11 mouse cellular contexts compared by ENCODE assay signal in genomic region chr3:88376644-88377043, GRCm38 (mm10). TPM values are rescaled to one million over a fixed set of nuclear protein-coding genes. Genes with fewer than 3 reads are reported as not detected.
DNase-seq lines count a peak whose midpoint lies in the region; ATAC-seq lines count a peak whose summit lies in the region.
"Not testable (repeated sequence)": the region's sequence is repeated elsewhere in the genome, so short reads cannot be mapped to it uniquely, and the experiment has no call there.
"Had no signal": no experiment of that assay in that cellular context is flagged by ENCODE, and none has a peak within 500 bp of the region (broad histone marks: within the 10 kb centered on the region; RNA-seq: fewer than 3 reads in every experiment).

No protein-coding gene starts in this region.

- H3K9me3 ChIP-seq in forebrain, embryonic 11.5 days (ENCODE audit: control insufficient read depth, low read length); heart, embryonic 13.5 days; hindbrain, embryonic 14.5 days (ENCODE audit: control insufficient read depth, low read length); kidney, embryonic 15.5 days (replicated peaks); limb, embryonic 15.5 days; midbrain, embryonic 12.5 days; neural tube, embryonic 13.5 days: not testable (repeated sequence)

- not testable (repeated sequence) for H3K4me1 ChIP-seq in forebrain, embryonic 11.5 days (replicated peaks; ENCODE audit: control insufficient read depth, insufficient read depth, low read length); heart, embryonic 13.5 days; hindbrain, embryonic 14.5 days (replicated peaks; ENCODE audit: control insufficient read depth, insufficient read depth, low read length); kidney, embryonic 15.5 days; limb, embryonic 15.5 days; midbrain, embryonic 12.5 days
- peaks cover 14% of the 10 kb centered on the region for H3K4me1 ChIP-seq in neural tube, embryonic 13.5 days (replicated peaks)

- H3K27me3 ChIP-seq in forebrain, embryonic 11.5 days (ENCODE audit: control insufficient read depth, insufficient read depth, low read length); heart, embryonic 13.5 days (replicated peaks); hindbrain, embryonic 14.5 days (ENCODE audit: control insufficient read depth, insufficient read depth, low read length); kidney, embryonic 15.5 days; limb, embryonic 15.5 days; midbrain, embryonic 12.5 days; neural tube, embryonic 13.5 days: not testable (repeated sequence)

- not testable (repeated sequence) for H3K4me3 ChIP-seq in forebrain, embryonic 11.5 days (ENCODE audit: low read depth, low read length); hindbrain, embryonic 14.5 days (replicated peaks; ENCODE audit: low read length); midbrain, embryonic 12.5 days
- peak overlapping the region; percentile 25 for H3K4me3 ChIP-seq in heart, embryonic 13.5 days
- H3K4me3 ChIP-seq in kidney, embryonic 15.5 days (replicated peaks): peak overlapping the region; percentile 20
- peak overlapping the region; percentile 25; the same call in 1 of the 2 replicates for H3K4me3 ChIP-seq in limb, embryonic 15.5 days
- H3K4me3 ChIP-seq in neural tube, embryonic 13.5 days: 0 out of 2 replicates have a peak overlapping the region, but pooled peaks have one; percentile 6

- peak overlapping the region; percentile 41; the same call in 1 of the 2 replicates for H3K27ac ChIP-seq in forebrain, embryonic 11.5 days (ENCODE audit: low read depth, low read length)
- H3K27ac ChIP-seq in heart, embryonic 13.5 days (replicated peaks); limb, embryonic 15.5 days: not testable (repeated sequence)
- H3K27ac ChIP-seq in hindbrain, embryonic 14.5 days: peak overlapping the region; percentile 55; the same call in 1 of the 2 replicates
- H3K27ac ChIP-seq in kidney, embryonic 15.5 days: peak overlapping the region; percentile 85
- H3K27ac ChIP-seq in midbrain, embryonic 12.5 days (replicated peaks): 0 out of 2 replicates have a peak overlapping the region, but pooled peaks have one; percentile 4
- H3K27ac ChIP-seq in neural tube, embryonic 13.5 days (replicated peaks): peak overlapping the region; percentile 83

- H3K36me3 ChIP-seq in forebrain, embryonic 11.5 days (ENCODE audit: control insufficient read depth, insufficient read depth, low read length); heart, embryonic 13.5 days; hindbrain, embryonic 14.5 days (replicated peaks; ENCODE audit: control insufficient read depth, insufficient read depth); kidney, embryonic 15.5 days; limb, embryonic 15.5 days; midbrain, embryonic 12.5 days; neural tube, embryonic 13.5 days: not testable (repeated sequence)

- DNase-seq in forebrain, embryonic 11.5 days (ENCODE audit: low spot score): peak; percentile 48
- not testable (repeated sequence) for DNase-seq in hindbrain, embryonic 14.5 days (ENCODE audit: low spot score)

- H3K9ac ChIP-seq in forebrain, embryonic 11.5 days (ENCODE audit: low read length); heart, embryonic 13.5 days; limb, embryonic 15.5 days; midbrain, embryonic 12.5 days (replicated peaks): not testable (repeated sequence)
- peak overlapping the region; percentile 36; the same call in 1 of the 2 replicates for H3K9ac ChIP-seq in hindbrain, embryonic 14.5 days
- 0 out of 2 replicates have a peak overlapping the region, but pooled peaks have one; percentile 26 for H3K9ac ChIP-seq in kidney, embryonic 15.5 days
- peak overlapping the region; percentile 52 for H3K9ac ChIP-seq in neural tube, embryonic 13.5 days

- not testable (repeated sequence) for H3K4me2 ChIP-seq in forebrain, embryonic 11.5 days (ENCODE audit: low read depth, low read length, severe bottlenecking)
- H3K4me2 ChIP-seq in heart, embryonic 13.5 days: peak overlapping the region; percentile 62
- peak overlapping the region; percentile 40 for H3K4me2 ChIP-seq in hindbrain, embryonic 14.5 days (replicated peaks)
- peak overlapping the region; percentile 50 for H3K4me2 ChIP-seq in kidney, embryonic 15.5 days
- H3K4me2 ChIP-seq in limb, embryonic 15.5 days: peak overlapping the region; percentile 56
- peak overlapping the region; percentile 29; the same call in 1 of the 2 replicates for H3K4me2 ChIP-seq in midbrain, embryonic 12.5 days (replicated peaks)
- H3K4me2 ChIP-seq in neural tube, embryonic 13.5 days: peak overlapping the region; percentile 41

- WGBS in forebrain, embryonic 11.5 days: 18% methylated on average over 5 of the region's 7 CpGs
- WGBS in heart, embryonic 13.5 days: 25% methylated on average over 5 of the region's 7 CpGs
- 24% methylated on average over 4 of the region's 7 CpGs for WGBS in hindbrain, embryonic 14.5 days
- WGBS in kidney, embryonic 15.5 days: 26% methylated on average over 7 of the region's 7 CpGs
- WGBS in limb, embryonic 15.5 days: 22% methylated on average over 7 of the region's 7 CpGs
- WGBS in midbrain, embryonic 12.5 days: 31% methylated on average over 7 of the region's 7 CpGs
- 19% methylated on average over 6 of the region's 7 CpGs for WGBS in neural tube, embryonic 13.5 days

- 0 out of 2 replicates have a peak, but pooled peaks have one; percentile 36 for ATAC-seq in forebrain, embryonic 11.5 days (replicated peaks; ENCODE audit: low FRiP score)
- ATAC-seq in heart, embryonic 13.5 days (ENCODE audit: extremely low read depth, insufficient number of reproducible peaks, low FRiP score, low TSS enrichment); hindbrain, embryonic 14.5 days (ENCODE audit: low FRiP score); limb, embryonic 15.5 days (ENCODE audit: insufficient number of reproducible peaks, low FRiP score, low TSS enrichment, low read depth); midbrain, embryonic 12.5 days (ENCODE audit: low FRiP score, low read depth): not testable (repeated sequence)
- ATAC-seq in kidney, embryonic 15.5 days (replicated peaks; ENCODE audit: low FRiP score): peak; percentile 16; the same call in 1 of the 2 replicates
- ATAC-seq in neural tube, embryonic 13.5 days (ENCODE audit: low read depth): peak; percentile 17; the same call in 1 of the 2 replicates

RNA-seq across cellular contexts. Expression of gene Bglap2, which starts 1.9 kb away (rescaled TPM):
- polyA plus RNA-seq in forebrain, embryonic 11.5 days (2014; fragmentation: Nextera tagmentation; extraction: Ambion mirVana): not detected in 2 replicates
- not detected in 2 replicates for polyA plus RNA-seq in heart, embryonic 13.5 days (2015; fragmentation: Nextera tagmentation; extraction: Ambion mirVana)
- polyA plus RNA-seq in hindbrain, embryonic 14.5 days (2014; fragmentation: Nextera tagmentation; extraction: Ambion mirVana): not detected in 2 replicates
- polyA plus RNA-seq in kidney, embryonic 15.5 days (2015; fragmentation: Nextera tagmentation; extraction: Ambion mirVana): 3.4 TPM in 1 of 2 replicates, not detected in the other
- polyA plus RNA-seq in limb, embryonic 15.5 days (2015; fragmentation: Nextera tagmentation; extraction: Ambion mirVana): 1.5 and 2.4 TPM in 2 replicates
- not detected in 2 replicates for polyA plus RNA-seq in midbrain, embryonic 12.5 days (2016; fragmentation: Nextera tagmentation; extraction: Ambion mirVana)
- not detected in 2 replicates for polyA plus RNA-seq in neural tube, embryonic 13.5 days (2015; fragmentation: Nextera tagmentation; extraction: Ambion mirVana)
- polyA plus RNA-seq: CD4-positive, CD25-positive, alpha-beta regulatory T cell, adult 4 months; liver, embryonic 16.5 days; spleen, adult 2 months had no signal

RNA-seq across cellular contexts. Expression of gene Bglap3, which starts 4.1 kb away (rescaled TPM):
- polyA plus RNA-seq in forebrain, embryonic 11.5 days (2014; fragmentation: Nextera tagmentation; extraction: Ambion mirVana): not detected in 2 replicates
- polyA plus RNA-seq in heart, embryonic 13.5 days (2015; fragmentation: Nextera tagmentation; extraction: Ambion mirVana): not detected in 2 replicates
- 0.20 TPM in 1 of 2 replicates, not detected in the other for polyA plus RNA-seq in hindbrain, embryonic 14.5 days (2014; fragmentation: Nextera tagmentation; extraction: Ambion mirVana)
- polyA plus RNA-seq in kidney, embryonic 15.5 days (2015; fragmentation: Nextera tagmentation; extraction: Ambion mirVana): 0.39 and 0.48 TPM in 2 replicates
- 34.8 and 39.9 TPM in 2 replicates for polyA plus RNA-seq in limb, embryonic 15.5 days (2015; fragmentation: Nextera tagmentation; extraction: Ambion mirVana)
- 0.10 TPM in 1 of 2 replicates, not detected in the other for polyA plus RNA-seq in midbrain, embryonic 12.5 days (2016; fragmentation: Nextera tagmentation; extraction: Ambion mirVana)
- polyA plus RNA-seq in neural tube, embryonic 13.5 days (2015; fragmentation: Nextera tagmentation; extraction: Ambion mirVana): not detected in 2 replicates
- polyA plus RNA-seq: adrenal gland, adult 2 months; CD4-positive, CD25-positive, alpha-beta regulatory T cell, adult 4 months had no signal

RNA-seq across cellular contexts. Expression of gene Bglap, which starts 7.6 kb away (rescaled TPM):
- polyA plus RNA-seq in forebrain, embryonic 11.5 days (2014; fragmentation: Nextera tagmentation; extraction: Ambion mirVana): not detected in 2 replicates
- polyA plus RNA-seq in heart, embryonic 13.5 days (2015; fragmentation: Nextera tagmentation; extraction: Ambion mirVana): not detected in 2 replicates
- polyA plus RNA-seq in hindbrain, embryonic 14.5 days (2014; fragmentation: Nextera tagmentation; extraction: Ambion mirVana): not detected in 2 replicates
- 5.6 TPM in 1 of 2 replicates, not detected in the other for polyA plus RNA-seq in kidney, embryonic 15.5 days (2015; fragmentation: Nextera tagmentation; extraction: Ambion mirVana)
- 0.88 and 1.7 TPM in 2 replicates for polyA plus RNA-seq in limb, embryonic 15.5 days (2015; fragmentation: Nextera tagmentation; extraction: Ambion mirVana)
- polyA plus RNA-seq in midbrain, embryonic 12.5 days (2016; fragmentation: Nextera tagmentation; extraction: Ambion mirVana): not detected in 2 replicates
- not detected in 2 replicates for polyA plus RNA-seq in neural tube, embryonic 13.5 days (2015; fragmentation: Nextera tagmentation; extraction: Ambion mirVana)
- polyA plus RNA-seq: adrenal gland, adult 2 months; CD4-positive, CD25-positive, alpha-beta regulatory T cell, adult 4 months; liver, embryonic 16.5 days had no signal

RNA-seq across cellular contexts. Expression of gene Paqr6, which starts 12.3 kb away (rescaled TPM):
- 1.1 and 1.2 TPM in 2 replicates for polyA plus RNA-seq in forebrain, embryonic 11.5 days (2014; fragmentation: Nextera tagmentation; extraction: Ambion mirVana)
- 2.6 and 3.8 TPM in 2 replicates for polyA plus RNA-seq in heart, embryonic 13.5 days (2015; fragmentation: Nextera tagmentation; extraction: Ambion mirVana)
- 0.94 and 1.1 TPM in 2 replicates for polyA plus RNA-seq in hindbrain, embryonic 14.5 days (2014; fragmentation: Nextera tagmentation; extraction: Ambion mirVana)
- 11.9 and 14.5 TPM in 2 replicates for polyA plus RNA-seq in kidney, embryonic 15.5 days (2015; fragmentation: Nextera tagmentation; extraction: Ambion mirVana)
- 16.4 and 16.9 TPM in 2 replicates for polyA plus RNA-seq in limb, embryonic 15.5 days (2015; fragmentation: Nextera tagmentation; extraction: Ambion mirVana)
- polyA plus RNA-seq in midbrain, embryonic 12.5 days (2016; fragmentation: Nextera tagmentation; extraction: Ambion mirVana): 0.82 and 0.89 TPM in 2 replicates
- 3.4 and 5.3 TPM in 2 replicates for polyA plus RNA-seq in neural tube, embryonic 13.5 days (2015; fragmentation: Nextera tagmentation; extraction: Ambion mirVana)
- polyA plus RNA-seq: CD4-positive, CD25-positive, alpha-beta regulatory T cell, adult 4 months had no signal

RNA-seq across cellular contexts. Expression of gene Pmf1, which starts 33.5 kb away (rescaled TPM):
- 141 and 158 TPM in 2 replicates for polyA plus RNA-seq in forebrain, embryonic 11.5 days (2014; fragmentation: Nextera tagmentation; extraction: Ambion mirVana)
- polyA plus RNA-seq in heart, embryonic 13.5 days (2015; fragmentation: Nextera tagmentation; extraction: Ambion mirVana): 110 and 112 TPM in 2 replicates
- 26.0 and 27.4 TPM in 2 replicates for polyA plus RNA-seq in hindbrain, embryonic 14.5 days (2014; fragmentation: Nextera tagmentation; extraction: Ambion mirVana)
- polyA plus RNA-seq in kidney, embryonic 15.5 days (2015; fragmentation: Nextera tagmentation; extraction: Ambion mirVana): 152 TPM in 2 replicates
- 94.9 and 106 TPM in 2 replicates for polyA plus RNA-seq in limb, embryonic 15.5 days (2015; fragmentation: Nextera tagmentation; extraction: Ambion mirVana)
- polyA plus RNA-seq in midbrain, embryonic 12.5 days (2016; fragmentation: Nextera tagmentation; extraction: Ambion mirVana): 100.0 and 101 TPM in 2 replicates
- 31.6 and 33.5 TPM in 2 replicates for polyA plus RNA-seq in neural tube, embryonic 13.5 days (2015; fragmentation: Nextera tagmentation; extraction: Ambion mirVana)

Comparison
In these comparisons a context has a peak if more than half of its experiments do, and no peak if none do; other contexts are left out.
1. RNA of gene Bglap3, which starts 4.1 kb away (polyA plus RNA-seq): 34.8 to 39.9 TPM in limb, embryonic 15.5 days; 0.39 to 0.48 TPM in kidney, embryonic 15.5 days, 0.20 TPM in hindbrain, embryonic 14.5 days, not detected in forebrain, embryonic 11.5 days, not detected in heart, embryonic 13.5 days, 0.10 TPM in midbrain, embryonic 12.5 days and not detected in neural tube, embryonic 13.5 days; every median in the first group is over 10 times any median in the second.